Mouse (Mus musculus): ENCODE measurements around the gene Zfp384.
A peak's percentile ranks its signal among the peaks of the same experiment; 100 is the strongest.
"Not testable (repeated sequence)": the region's sequence is repeated elsewhere in the genome, so short reads cannot be mapped to it uniquely, and the experiment has no call there.

Gene Zfp384

GRCm38 (mm10) chr6:125017682-125018081, 8.7 kb downstream of the Zfp384 start:
- DNase-seq (ENCODE audit: inconsistent ontology term) = no peak

- peak; percentile 13 for DNase-seq (ENCODE audit: inconsistent ontology term)
Measured at GRCm38 (mm10) chr6:125030532-125030931, 21.6 kb downstream of the Zfp384 start.

GRCm38 (mm10) chr6:125031604-125032003, 22.7 kb downstream of the Zfp384 start:
- DNase-seq (ENCODE audit: inconsistent ontology term) = no peak

- no peak for DNase-seq (ENCODE audit: inconsistent ontology term)
Measured at GRCm38 (mm10) chr6:125038666-125039065, 29.7 kb downstream of the Zfp384 start.

GRCm38 (mm10) chr6:125039131-125039530, 30.2 kb downstream of the Zfp384 start:
- DNase-seq (ENCODE audit: inconsistent ontology term) = no peak

- peak; percentile 92 for DNase-seq (ENCODE audit: inconsistent ontology term)
Measured at GRCm38 (mm10) chr6:125039533-125040153, 30.7 kb downstream of the Zfp384 start, which contains the start of gene Ing4. Ing4 (plus strand) TSS chr6:125039760.

- no peak for DNase-seq (ENCODE audit: inconsistent ontology term)
Measured at GRCm38 (mm10) chr6:125040221-125040620, 31.3 kb downstream of the Zfp384 start.

- no peak for DNase-seq (ENCODE audit: inconsistent ontology term)
Measured at GRCm38 (mm10) chr6:125041047-125041446, 32.1 kb downstream of the Zfp384 start.

GRCm38 (mm10) chr6:125042081-125042480, 33.1 kb downstream of the Zfp384 start:
- no peak for DNase-seq (ENCODE audit: inconsistent ontology term)

- peak; percentile 87 for DNase-seq (ENCODE audit: inconsistent ontology term)
Measured at GRCm38 (mm10) chr6:125046691-125047090, 37.7 kb downstream of the Zfp384 start.

GRCm38 (mm10) chr6:125049678-125050077, 40.7 kb downstream of the Zfp384 start, which contains the start of gene Acrbp:
Acrbp (plus strand) TSS chr6:125049689.
- DNase-seq (ENCODE audit: inconsistent ontology term) = no peak

- DNase-seq (ENCODE audit: inconsistent ontology term) = no peak
Measured at GRCm38 (mm10) chr6:125051237-125051636, 42.3 kb downstream of the Zfp384 start.

- DNase-seq (ENCODE audit: inconsistent ontology term) = peak; percentile 18
Measured at GRCm38 (mm10) chr6:125061493-125061892, 52.5 kb downstream of the Zfp384 start.

GRCm38 (mm10) chr6:125062511-125062910, 53.6 kb downstream of the Zfp384 start:
- no peak for DNase-seq (ENCODE audit: inconsistent ontology term)

- DNase-seq (ENCODE audit: inconsistent ontology term) = no peak
Measured at GRCm38 (mm10) chr6:125063906-125064305, 55.0 kb downstream of the Zfp384 start.

- DNase-seq (ENCODE audit: inconsistent ontology term) = not testable (repeated sequence)
Measured at GRCm38 (mm10) chr6:125065223-125065622, 56.3 kb downstream of the Zfp384 start.

GRCm38 (mm10) chr6:125067571-125067995, 58.6 kb downstream of the Zfp384 start, which contains the start of gene Lpar5:
Lpar5 (plus strand) TSS chr6:125067920.
- no peak for DNase-seq (ENCODE audit: inconsistent ontology term)

GRCm38 (mm10) chr6:125071170-125071895, 62.4 kb downstream of the Zfp384 start:
- DNase-seq (ENCODE audit: inconsistent ontology term) = no peak

GRCm38 (mm10) chr6:125071896-125072279, 62.9 kb downstream of the Zfp384 start:
- peak; percentile 47 for DNase-seq (ENCODE audit: inconsistent ontology term)

- DNase-seq (ENCODE audit: inconsistent ontology term) = no peak
Measured at GRCm38 (mm10) chr6:125073825-125074224, 64.9 kb downstream of the Zfp384 start.

- no peak for DNase-seq (ENCODE audit: inconsistent ontology term)
Measured at GRCm38 (mm10) chr6:125081394-125081793, 72.4 kb downstream of the Zfp384 start.

- peak; percentile 82 for DNase-seq (ENCODE audit: inconsistent ontology term)
Measured at GRCm38 (mm10) chr6:125081797-125082560, 73.0 kb downstream of the Zfp384 start.

Data from Muller cell, postnatal 12 days (primary cell).